Mouse (Mus musculus): ENCODE data around the gene Cmtm1. TPM values are rescaled to one million over a fixed set of nuclear protein-coding genes. Genes with fewer than 3 reads are reported as not detected.
"Not testable (repeated sequence)": the region's sequence is repeated elsewhere in the genome, so short reads cannot be mapped to it uniquely, and the experiment has no call there.

Gene Cmtm1
- not detected for polyA plus RNA-seq (2017; shearing (Covaris generic))

DNA sequence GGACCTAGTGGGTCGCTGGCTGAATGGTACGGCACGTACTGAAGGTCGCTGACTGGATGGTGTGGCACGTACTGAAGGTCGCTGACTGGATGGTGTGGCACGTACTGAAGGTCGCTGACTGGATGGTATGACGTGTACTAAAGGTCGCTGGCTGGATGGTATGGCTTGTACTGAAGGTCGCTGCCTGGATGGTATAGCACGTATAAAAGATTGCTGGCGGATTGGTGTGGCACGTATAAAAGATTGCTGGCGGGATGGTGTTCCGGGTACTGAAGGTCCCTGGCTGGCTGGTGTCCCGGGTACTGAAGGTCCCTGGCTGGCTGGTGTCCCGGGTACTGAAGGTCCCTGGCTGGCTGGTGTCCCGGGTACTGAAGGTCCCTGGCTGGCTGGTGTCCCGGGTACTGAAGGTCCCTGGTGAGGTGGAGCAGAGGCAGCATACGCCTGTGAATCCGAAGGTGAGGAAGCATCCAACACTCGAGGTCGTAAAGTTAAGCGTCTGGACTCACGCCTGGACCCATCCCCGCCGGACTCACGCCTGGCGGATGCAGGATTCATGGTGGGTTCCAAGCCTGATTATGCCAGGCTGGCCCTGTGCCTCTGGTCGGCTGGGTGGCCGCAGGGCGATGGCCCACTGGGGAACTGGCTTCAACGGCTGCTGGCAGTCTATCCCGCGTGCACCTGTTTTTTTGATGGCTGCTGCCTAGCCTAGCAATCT is at the start of gene Cmtm1, which contains the start of gene Gm45711:
TSS of gene Cmtm1 (minus strand) at position 705 of the 715 bp plus-strand sequence.
TSS of gene Gm45711 (minus strand) at position 641 of the 715 bp plus-strand sequence.
- ATAC-seq, result not testable (repeated sequence)

DNA sequence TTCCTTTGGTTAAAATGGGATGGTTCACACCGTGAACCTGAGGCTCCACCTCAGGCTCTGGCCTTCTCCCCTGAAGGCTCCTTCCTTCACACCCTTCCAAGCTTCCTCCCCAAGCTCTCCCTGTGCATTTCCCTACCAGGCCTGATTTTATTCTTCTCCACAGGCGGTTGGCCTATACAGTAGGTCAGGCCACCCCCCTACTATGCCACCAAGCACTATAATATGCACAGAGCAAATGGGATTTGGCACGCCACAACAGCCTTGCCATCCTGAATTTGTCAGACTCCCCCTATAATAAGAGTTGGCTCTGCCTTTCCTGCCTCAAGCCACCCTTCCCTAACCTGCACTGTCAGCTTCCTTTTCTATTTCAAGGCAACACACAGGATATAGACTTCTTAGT is 48.7 kb upstream of the Cmtm1 start:
- no peak for ATAC-seq

DNA sequence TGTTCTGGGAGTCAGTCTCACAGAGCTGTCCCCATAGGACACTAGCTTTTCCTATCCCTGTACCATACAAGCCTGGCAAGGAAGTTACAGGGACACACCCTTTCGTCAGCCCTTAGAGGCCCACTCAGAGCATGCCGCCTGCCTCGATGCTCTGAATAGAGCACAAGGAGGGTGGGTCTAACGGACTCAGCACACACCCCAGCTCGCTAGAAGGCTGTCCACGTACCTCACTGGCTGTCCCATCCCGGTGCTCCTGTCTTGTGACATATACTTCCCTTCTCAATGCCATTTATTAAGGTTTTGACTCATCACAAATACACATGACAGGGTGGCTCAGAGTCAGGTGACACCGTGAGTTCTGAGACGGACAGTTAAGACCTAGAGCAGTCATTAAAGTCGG is 44.6 kb upstream of the Cmtm1 start:
- no peak for ATAC-seq

- no peak for ATAC-seq
Observed at GRCm38 (mm10) chr8:104353186-104353585, 43.2 kb upstream of the Cmtm1 start.

- ATAC-seq, result no peak
Observed at GRCm38 (mm10) chr8:104350047-104350446, 40.1 kb upstream of the Cmtm1 start.

DNA sequence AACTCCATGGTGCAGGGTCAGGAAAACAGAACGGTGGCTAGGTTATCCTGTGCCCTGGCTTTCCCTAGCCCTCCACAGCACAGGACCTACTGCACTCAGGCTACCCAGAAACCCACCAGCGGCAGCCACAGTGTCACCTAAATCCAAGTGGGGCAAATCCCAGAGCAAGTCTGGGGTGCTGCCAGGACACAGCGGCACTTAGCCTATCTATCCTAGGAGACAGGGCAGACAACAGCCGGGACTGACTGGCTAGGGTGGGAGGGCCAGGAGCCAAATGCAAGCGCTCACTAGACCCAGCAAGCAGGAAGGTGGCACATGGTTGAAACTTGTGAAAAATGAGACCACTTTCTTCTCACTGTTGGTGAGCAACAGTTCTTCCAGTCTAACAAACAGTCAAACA is 39.0 kb upstream of the Cmtm1 start:
- no peak for ATAC-seq

GRCm38 (mm10) chr8:104346706-104347105 is 36.8 kb upstream of the Cmtm1 start:
- no peak for ATAC-seq

DNA sequence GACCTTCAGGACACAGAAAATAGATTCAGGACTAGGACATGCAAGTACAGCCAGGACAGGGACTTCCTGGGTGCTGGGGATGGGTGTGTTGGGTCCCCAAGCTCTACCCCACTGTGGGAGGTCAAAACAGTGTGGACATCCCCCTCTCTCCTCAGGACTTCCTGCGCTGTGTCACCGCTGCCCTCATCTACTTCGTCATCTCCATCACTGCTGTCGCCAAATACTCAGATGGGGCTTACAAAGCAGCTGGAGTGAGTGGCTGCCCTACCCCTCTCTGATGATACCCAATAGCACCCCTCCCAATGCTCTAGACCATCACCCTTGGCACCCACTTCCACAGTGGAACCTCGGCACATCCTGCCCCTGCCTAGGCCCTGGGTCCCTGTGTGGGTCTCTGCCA is 34.7 kb upstream of the Cmtm1 start:
- no peak for ATAC-seq

DNA sequence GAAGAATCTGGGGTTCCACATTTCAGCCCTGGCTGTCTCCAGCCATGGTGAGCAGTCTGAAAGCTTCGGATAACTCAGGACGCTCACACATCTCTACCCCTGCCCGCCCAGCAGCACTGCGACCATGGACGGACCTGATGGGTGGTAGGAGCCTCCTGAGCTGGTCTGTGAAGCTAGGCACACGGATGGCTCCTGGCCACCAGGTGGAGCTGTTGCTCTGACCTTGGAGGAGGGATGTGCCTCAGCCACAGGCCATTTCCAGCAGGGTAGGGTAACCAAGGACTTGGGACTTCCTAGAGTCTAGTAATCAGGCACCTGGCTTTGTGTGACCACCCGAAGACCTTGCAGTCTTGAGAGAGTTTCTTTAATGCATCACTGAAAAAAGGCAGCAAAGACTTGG is 34.0 kb upstream of the Cmtm1 start:
- ATAC-seq, result peak; percentile 60

- ATAC-seq, result no peak
Observed at GRCm38 (mm10) chr8:104342426-104342825, 32.5 kb upstream of the Cmtm1 start.

- ATAC-seq, result no peak
Observed at GRCm38 (mm10) chr8:104341678-104342077, 31.7 kb upstream of the Cmtm1 start.

DNA sequence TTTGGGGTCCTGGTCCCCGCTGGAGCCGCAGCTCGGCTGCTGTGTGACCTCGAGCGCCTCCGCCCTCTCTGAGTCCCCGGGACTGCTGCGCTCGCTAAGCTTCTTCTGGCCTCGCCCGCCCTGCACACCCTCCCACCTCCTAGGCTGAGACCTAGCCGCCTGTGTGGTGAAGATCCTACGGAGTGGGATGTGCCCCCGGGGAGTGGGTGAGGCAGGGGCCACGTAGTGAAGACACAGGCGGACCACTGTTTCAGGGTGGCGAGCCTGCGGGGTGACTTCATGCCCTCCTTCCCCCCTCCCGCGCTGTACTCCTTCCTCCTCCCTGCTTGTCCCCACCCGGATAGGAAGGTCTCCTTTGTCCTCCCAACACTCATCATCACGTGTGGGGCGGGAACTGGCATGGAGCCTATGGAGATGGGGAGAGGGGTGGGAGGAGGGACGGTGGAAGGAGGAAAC is 31.2 kb upstream of the Cmtm1 start:
- ATAC-seq, result peak; percentile 13

DNA sequence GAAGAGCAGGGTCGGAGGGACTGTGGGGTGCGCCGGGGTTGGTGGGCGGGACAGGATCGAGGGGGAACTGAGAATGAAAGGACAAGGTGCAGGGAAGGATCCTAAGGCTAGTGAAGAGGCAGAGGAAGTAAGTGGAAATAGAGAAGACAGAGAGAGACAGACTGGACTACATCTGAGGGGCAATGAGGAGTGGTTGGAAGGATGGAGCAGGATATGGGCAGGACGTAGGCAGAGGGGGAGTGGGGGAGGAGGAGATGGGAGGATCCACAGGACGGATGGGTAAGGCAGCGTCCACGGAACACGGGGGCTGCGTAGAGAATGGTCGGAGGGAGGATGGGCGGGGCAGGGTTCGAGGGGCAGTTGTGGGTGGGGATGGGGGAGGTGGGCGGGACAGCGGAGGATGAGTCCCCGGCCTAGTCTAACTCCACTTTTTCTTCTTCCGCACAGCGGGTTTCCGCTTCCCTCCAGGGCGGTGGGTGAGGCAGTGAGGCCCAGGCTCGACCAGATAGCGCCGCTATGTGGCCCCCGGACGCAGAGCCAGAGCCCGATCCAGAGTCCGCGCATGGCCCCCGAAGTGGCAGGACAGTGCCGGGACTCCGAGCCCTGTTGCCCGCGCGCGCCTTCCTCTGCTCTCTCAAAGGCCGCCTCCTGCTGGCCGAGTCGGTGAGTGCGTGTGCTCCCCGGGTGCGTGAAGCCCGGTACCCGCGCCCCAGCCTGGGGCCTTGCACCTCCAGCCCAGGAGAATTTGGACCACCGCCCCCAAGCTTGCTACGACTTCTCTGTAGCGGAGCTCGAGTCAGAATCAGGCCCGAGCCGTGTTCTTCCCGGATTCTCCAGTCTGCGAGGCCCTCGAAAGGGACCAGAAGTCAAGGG is 30.5 kb upstream of the Cmtm1 start:
- ATAC-seq, result peak; percentile 83

GRCm38 (mm10) chr8:104339983-104340232 is 30.0 kb upstream of the Cmtm1 start:
- no peak for ATAC-seq

- ATAC-seq, result no peak
Observed at GRCm38 (mm10) chr8:104339229-104339982, 29.5 kb upstream of the Cmtm1 start, which contains the start of gene Cmtm3. Gene Cmtm3, plus strand, starts transcription at chr8:104339410.

DNA sequence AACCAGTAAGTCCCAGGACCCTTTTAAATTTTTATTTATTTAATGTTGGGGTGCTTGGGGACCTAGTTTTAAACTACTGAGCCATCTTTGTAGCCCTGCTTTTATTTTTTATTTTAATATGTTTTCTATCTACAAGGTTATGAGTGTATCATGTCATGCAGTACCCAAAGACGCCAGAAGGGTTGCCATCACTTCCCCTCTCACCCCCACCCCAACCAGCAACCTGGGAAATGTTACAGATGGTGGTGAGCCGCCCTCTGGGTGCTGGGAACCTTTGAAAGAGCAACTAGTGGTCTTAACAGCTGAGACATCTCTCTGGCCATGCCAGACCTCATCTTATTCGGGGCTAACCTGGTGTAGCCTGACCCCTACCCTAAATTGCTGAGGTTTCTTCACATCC is 27.9 kb upstream of the Cmtm1 start:
- ATAC-seq, result peak; percentile 25

- ATAC-seq, result no peak
Observed at GRCm38 (mm10) chr8:104336806-104337205, 26.9 kb upstream of the Cmtm1 start.

DNA sequence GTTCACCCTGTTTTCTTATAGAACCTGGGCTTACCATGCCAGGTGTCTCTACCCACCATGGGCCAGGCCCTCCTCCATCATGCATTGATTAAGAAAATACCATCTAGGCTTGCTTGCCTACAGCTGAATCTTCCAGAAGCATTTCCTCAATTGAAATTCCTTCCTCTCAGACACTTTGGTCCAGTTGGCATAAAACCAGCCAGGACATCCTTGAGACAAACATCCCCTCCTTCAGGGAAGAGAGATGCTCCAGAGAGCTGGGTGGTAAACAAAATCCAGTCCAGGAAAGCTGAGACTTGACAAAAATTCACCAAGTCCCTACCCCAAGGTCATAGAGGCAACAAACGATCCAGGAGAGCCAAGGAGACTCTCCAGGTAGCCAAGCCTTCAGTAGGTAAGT is 24.3 kb upstream of the Cmtm1 start:
- no peak for ATAC-seq

DNA sequence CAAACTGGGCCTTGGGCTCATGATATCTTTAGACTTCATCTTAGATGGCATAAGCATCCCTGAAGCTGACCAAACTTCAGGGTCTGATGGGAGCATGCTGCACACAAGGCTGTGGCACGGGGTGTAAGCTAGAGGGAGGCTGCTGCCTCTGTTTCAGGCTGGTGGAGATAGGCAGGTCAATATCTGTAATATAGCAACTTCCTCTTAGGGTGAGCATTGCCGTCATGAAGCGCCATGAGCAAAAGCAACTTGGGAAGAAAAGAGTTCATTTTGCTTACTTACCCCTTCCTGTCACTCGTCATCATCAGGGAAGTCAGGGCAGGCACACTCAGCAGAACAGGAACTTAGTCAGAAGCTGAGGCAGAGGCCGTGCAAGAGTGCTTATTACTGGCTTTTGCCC is 23.8 kb upstream of the Cmtm1 start:
- no peak for ATAC-seq

GRCm38 (mm10) chr8:104332665-104333631 is 23.0 kb upstream of the Cmtm1 start:
- ATAC-seq, result no peak

DNA sequence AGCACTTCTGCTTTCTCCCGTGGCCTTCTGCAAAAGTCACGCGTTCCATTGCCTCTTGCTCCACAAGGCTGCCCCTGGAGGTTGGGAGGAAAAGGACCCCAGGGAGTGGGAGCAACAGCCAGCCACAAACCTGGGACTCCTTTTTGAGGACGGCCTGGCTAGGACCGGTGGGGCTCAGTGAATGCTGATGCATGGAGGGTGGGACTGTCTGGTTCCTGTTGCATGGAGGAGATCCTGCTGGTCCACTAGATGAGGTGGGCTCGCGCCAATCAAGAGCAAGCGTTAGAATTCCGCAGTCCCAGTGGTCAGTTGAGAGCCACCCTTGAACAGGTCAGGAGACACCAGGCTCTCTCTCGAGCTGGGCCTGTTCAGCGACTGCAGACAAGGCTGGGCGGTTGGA is 12.0 kb upstream of the Cmtm1 start, which contains the start of gene Cmtm2b:
TSS of gene Cmtm2b (plus strand) at position 301 of the 400 bp plus-strand sequence.
- not testable (repeated sequence) for ATAC-seq

GRCm38 (mm10) chr8:104321267-104321666 is 11.3 kb upstream of the Cmtm1 start, which contains the start of gene Gm11020:
Gene Gm11020, plus strand, starts transcription at chr8:104321567.
- not testable (repeated sequence) for ATAC-seq
